Mouse (Mus musculus): Measurements from ENCODE around the gene Slc22a16.
A peak's percentile ranks its signal among the peaks of the same experiment; 100 is the strongest.
"Not testable (repeated sequence)": the region's sequence is repeated elsewhere in the genome, so short reads cannot be mapped to it uniquely, and the experiment has no call there.

Slc22a16 gene

DNA sequence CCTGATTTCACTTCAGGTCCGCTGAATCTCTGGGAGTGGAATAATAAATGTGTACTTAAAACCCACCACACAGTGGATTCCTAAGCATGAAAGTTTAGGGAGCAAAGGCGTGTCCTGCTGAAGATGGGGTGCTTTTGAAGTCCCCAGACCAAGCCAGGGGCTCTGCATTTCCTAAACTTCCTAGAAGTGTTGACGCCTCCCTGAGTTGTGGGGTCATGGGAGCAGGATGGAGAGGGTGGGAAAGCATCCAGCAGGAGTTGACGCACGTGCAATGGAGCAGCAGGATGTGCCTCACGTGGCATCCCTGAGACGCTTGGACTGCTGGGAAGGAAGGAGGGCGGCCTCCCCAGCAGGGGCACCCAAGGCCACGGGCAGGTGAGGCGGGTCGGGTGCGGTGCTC lies at the start of gene Slc22a16:
Gene Slc22a16, plus strand, starts transcription at position 301 of the 400 bp plus-strand sequence.
- DNase-seq, result no peak

DNA sequence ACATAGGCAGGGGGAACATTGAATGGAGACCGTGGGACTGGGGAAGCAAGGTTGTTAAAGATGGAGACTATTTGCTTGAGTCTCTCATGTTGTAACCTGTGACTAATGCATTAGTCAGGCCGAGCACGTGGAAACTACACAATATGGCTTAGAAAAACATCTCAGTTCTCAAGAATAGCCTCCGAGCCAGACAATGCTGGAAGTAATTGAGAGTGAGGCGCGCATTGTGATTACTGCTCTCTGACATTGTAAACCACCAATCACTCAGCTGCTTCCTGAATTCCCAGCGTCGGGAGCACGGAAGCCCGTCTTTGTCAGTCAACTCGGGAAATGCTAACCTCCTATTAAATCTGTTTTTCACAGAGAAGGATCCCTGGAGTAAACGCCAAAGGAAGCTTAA lies 48.6 kb upstream of the Slc22a16 start:
- no peak for DNase-seq

DNA sequence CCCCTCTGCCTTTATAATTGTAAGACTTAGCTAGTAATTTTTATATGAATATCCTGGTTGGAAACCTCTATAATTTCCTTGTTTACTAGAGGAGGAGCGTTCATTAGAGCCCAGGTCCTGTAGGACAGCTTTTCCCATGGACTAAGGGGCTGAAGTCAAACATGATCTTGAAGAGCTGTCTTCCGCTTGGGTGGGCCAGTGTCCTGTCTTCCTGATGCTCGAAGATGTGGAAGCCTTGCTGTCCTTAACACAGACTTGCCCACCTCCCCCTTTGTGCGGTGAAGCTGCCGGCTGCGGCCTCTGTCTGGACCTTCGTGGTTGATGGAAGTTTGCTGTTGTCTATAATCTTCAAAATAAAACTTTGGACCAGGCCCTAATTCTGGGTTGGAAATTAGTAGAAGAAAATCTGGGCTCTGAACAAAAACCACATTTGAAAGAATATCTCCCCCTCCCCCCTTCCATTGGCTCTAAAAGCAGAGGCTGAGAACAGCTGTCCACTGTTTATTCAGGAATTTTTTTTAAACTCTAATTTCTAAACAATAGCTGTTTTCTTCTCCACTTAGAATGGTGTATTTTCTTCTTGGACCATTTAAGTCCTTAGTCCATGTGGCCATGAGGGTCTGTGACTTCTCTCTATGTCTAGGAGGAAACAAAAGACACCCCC lies 46.7 kb upstream of the Slc22a16 start:
- no peak for DNase-seq

DNA sequence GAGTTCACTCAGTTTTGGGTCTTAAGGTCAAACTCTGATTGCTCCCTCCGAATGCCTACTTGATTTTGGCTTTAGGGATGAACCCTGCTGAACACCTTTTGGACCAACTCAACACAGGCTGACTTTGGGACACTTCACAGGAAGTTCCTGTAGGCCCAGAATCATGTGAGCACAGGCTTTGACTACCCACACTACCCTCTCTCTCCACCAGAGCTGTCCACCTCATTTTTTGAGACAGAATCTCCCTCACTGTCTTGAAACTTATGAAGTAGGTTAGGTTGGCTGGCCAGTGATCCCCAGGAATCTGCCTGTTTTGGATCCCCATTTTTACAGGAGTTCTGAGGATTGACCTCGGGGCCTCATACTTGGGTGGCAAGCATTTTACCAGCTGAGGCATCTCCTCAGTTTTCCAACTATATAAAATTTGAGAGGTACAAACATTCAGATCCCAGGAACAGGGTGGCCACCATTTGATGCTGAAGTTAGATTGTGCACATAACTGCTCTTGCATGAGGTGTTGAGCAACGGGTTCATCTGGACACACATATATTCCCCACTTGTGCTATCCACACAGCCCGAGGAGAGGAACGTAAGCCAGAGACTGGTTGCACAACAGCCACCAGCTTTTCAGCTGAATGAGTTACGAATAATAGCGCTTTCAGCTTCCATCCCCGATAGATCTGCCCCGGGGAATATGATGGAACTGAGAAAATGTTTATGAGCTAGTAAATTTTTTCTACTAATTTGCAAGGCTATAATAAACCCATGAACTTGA lies 45.9 kb upstream of the Slc22a16 start:
- DNase-seq, result no peak

DNA sequence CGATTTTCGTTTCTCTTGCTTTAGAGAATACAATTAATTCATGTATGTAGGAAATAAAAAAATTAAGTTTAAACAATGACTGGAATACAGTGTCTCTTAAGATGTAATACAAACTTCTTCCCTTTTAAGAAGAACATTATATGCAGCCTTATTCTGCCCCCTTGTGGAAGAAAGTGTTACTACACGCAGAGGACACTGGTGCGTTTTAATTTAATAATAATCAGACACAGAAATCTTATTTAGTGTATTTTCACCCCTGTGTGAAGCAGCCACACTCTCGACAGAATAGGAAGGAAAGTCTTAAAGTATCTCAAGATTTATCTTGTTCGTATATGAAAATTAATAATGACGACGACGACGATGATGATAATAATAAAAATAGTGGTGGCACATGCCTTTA lies 45.1 kb upstream of the Slc22a16 start:
- peak; percentile 65 to 73 for DNase-seq

DNA sequence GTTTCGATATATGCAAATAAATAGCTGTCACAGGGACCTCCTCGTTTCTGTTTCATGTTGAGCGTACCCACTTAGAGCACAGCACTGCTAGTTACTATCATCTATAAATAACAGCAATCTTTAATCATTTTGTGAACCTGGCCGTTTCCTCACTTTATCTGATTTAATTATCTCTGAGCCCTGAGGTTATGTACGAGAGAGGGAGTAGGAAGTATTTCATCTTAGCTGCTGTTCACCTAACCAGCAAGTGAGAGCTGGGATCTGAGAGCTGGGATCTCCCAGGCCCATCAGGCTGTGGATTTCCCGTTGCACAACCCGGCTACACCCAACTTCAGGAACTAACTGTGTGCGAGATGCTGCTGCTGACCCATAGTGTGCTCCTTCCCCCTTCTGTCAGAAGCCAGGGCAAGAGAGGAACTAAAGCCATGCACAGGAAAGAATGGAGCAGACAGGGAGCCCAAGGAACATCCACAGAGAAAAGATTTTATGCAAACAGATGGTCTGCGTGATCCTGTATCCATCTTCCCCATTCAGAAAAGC lies 44.5 kb upstream of the Slc22a16 start:
- DNase-seq, result no peak

DNA sequence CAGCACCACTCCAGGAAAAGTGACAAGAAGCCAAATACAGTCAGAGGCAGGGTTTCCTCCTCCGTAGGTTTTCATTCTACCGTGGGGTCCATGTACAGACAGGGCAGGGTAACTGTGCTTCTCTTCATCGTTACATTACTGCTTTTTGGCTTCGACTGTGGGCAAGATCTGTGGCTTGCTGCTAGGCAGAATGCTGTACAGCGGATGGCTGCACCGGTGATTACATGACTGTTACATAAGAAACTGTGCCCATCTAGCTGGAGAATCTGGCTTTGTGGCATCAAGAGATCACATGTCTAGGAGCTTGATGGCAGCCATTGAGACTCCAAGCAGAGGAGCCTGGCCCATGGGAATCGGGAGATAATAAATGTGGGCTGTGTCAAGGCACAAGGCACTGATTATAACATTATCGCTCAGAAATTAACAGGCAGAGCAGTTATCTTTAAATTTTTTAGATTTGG lies 43.8 kb upstream of the Slc22a16 start:
- no peak for DNase-seq

DNA sequence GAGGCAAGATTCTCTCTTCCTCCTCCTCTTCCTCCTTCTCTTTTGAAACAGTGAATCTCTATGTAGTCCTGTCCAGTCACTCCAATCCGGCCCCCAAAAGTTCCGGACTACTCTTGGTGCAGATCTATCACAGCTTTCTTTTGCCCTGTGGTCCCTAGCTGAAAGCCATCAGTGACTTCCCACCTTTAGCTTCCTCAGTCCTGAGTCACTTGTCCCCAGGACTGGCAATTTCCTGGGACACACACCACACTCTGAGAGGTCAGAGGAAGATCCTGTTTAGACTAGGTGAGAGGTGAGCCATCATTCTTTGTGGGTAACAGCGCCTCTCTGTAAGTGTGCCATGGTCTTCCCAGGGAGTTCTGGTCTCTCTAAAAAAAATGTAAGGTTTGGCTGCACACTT lies 43.1 kb upstream of the Slc22a16 start:
- DNase-seq, result no peak

DNA sequence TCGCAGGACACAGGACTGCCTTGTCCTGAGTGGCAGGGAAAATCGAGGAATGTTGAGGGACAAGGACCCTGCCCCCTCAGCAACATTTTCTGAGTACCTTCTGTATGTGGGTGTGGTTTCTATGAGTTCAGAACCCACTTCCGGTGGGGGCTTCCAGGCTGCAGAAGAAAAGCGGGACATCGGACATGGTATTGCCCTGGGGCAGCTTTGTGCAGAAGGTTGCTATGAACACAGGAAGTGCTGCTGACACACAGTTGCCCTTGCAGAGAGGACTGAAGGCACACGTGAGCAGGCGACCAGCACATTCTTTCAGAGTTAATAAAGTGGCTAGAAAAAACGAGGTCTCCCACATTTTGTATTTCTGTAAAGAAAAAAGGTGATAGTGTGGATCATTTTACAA lies 42.6 kb upstream of the Slc22a16 start:
- no peak for DNase-seq

DNA sequence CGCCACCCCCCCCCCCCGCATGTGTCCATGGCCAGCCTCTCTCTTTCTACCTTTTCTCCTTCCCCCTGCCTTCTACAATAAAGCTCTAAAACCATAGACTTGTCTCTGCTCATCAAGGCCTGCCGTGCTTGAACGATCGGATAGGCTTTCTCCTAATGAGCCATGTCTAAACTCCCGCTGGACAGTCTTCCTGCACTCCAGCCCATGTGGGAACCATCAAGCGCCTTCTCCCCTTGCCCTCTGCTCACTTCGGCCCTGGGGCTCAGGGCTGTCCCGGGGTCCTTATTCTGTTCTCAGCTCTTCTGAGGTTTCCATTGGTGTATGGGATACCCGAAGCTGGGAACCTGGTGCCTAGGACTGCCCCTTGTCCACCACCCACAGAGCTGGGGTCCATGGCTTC lies 41.5 kb upstream of the Slc22a16 start:
- DNase-seq, result no peak

DNA sequence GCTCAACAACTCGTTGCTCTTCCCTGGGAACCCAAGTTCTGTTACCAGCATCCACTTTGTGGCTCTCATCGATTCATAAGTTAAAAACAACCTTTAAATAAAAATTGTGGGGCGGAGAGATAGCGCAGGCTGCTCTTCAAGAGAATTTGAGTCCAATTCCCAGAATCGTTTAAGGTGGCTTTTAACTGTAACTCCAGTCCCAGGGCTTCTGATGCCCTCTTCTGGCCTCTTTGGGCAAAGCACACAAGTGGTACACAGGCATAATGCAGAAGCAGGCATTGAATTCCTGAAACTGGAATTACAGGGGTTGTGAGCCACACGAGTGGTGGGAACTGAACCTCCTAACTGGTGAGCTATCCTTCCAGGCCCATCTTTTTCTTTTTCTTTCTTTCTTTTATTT lies 40.5 kb upstream of the Slc22a16 start:
- DNase-seq, result peak; percentile 62 to 84

DNA sequence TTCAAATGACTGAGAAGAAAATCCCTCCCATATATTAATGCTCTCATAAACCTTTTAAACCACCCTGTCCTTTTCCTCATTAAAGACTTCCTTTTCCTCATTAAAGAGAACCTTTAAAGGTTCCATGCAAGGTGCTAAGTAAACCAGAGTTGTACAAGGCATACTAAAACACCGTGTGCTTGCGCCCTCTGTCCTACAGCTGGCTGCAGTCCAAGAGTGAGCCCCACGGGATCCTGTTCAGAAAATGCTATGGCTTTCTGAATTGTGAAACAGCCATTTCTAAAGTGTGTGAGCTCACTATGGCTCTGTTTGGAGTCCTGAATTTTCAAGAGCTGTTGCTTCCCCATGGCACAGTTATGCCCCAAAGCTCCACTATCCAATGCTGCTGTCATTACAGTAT lies 39.5 kb upstream of the Slc22a16 start:
- DNase-seq, result no peak

DNA sequence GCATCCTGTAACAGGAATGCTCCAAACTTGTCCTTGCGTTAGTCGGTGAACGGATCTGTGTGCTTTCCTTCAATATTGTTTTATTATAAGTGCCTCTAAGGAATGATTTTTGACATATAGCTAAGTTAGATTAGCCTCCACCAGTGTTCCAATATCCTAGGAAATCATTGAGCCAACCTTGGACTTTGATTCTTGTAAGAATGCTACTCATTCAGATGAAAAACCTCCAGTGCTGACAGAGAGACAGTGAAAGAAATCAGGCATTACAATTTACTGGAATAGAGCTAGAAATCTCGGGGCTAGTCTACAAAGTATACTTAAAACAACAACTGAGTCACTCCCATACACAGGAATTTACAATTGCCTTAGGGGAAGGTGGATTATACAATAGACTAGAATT lies 37.5 kb upstream of the Slc22a16 start:
- peak in 1 of 2 experiments; percentile 31 for DNase-seq

DNA sequence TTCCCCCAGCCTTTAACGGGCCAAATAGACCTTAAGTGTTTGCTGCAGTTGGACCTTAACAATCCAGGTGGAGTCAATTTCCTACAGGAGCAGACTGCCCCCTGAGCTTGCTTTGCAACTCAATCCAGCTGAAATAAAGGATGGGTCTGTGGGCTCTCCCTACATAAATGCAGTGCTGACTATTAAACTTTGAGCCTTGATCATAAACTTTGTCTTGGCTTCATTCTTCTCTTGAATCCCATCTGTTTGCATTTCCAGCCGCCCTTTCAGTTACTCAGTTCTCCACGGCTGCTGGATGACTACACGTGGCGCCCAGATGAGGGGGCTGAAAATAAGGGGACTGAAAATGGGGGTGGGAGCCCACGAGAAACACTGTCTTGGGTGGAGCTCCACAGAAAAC lies 28.8 kb upstream of the Slc22a16 start:
- no peak for DNase-seq

DNA sequence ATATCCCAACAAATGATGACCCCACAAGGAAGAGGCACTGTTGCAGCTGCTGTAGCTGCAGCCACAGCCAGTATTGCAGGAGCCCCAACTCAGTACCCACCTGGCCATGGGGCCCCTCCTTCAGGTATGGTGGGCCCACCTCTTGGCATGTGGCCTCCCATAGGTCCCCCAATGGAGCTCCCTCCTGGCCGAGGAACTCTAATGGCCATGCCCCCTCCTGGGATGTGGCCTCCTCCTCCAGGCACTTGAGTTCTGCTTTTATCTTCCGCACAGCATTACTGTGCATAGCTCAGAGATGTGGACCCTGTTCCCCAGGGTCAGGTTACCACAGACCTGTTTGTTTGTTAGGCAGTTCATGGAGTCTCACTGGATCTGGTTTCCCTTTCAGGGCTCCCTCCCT lies 20.8 kb upstream of the Slc22a16 start:
- no peak for DNase-seq

DNA sequence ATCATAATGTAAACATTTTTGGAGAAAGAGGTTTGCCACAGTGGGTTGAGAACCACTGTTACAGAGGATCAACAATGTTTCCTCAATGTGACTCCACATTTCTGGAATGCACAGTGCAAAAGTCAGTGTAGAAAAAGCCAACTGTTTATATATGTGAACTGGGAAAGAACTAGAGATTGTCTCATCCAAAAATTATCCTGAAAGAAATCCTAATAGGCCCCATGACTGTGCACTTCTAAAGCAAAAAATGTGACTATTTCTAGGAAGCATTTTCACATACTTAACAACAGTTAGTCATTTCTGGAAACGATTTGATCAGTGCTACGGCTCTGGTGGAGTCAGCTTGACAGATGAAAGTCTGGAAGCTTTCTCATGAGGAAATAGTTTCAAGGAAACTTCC lies 18.3 kb upstream of the Slc22a16 start:
- no peak for DNase-seq

DNA sequence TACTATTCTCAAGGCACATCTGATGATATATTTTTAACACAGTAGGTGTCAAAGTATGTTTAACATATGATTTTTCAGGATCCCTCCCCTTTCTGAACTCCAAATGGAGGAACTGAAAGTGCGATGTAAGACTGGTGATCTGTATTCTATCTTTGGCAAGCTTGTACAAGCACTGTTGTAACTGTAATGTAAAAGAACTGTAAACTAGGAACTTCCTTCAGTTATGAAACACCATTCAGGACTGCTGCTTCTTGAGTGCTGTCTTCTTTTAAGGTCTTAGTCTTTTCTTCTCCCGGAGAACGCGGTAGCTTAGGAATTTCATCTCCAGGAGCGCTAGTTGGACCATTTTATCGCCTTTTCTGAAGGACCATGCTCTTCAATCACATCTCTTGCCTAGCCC lies 4.4 kb upstream of the Slc22a16 start:
- not testable (repeated sequence) for DNase-seq

DNA sequence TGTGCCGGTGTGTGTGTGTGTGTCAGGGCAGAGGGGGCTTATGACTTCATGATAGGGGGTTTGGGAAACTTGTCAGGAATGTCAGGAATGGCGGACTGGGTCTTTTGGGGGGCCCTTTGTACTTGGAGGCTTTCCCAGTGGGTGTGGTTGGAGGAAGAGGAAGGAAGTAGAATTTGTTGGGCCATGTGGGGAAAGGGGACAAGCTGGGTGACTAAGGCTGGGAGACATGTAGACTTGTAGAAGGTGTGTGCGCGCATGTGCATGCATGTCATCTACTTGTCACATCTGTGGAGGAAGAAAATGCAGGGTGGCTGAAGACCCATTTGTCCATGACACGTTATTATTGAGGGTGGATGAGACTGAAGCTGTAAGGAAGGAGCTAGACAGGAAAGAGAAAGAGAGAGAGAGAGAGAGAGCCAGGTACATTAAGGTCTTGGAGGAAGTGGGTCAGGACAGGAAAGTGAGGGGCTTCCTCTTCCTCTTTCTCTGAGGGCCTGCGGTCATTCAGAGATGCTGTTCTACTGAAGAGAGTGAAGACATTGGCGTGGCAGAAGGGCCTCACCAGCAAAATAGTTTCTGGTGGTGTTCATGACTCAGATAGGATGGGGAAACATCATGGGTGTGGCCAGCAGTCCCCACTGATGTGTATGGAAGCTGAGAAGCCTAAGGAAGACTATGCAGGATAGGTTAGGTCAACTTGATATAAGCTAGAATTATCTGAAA lies 5.9 kb downstream of the Slc22a16 start:
- no peak for DNase-seq

DNA sequence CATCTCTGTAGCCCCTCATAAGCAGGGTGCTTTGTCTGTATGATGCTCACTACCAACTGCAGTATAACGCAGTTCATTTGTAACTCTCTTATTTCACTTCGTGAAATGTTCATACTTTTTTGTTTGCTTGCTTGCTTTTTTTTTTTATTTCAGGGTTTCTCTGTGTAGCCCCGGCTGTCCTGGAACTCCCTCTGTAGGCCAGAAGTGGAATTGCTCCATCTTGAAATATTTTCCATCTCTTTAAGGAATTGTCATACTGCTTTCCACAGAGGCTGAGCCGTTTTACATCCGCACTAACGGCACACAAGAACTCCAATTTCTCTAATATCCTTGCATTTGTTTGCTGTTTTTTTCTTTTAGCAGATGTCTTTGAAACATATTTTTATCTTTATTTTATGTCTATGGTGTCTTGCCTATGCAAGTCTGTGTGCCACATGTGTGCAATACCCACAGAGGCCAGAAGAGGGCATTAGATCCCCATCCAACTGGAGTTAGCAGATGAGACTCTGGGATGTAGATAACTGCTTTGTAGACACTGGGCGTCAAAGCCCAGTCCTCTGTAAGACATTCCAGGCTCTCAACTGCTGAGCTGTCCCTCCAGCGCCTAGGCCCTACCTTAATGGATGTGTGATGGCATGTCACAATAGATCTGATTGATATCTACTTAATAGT lies 13.6 kb downstream of the Slc22a16 start:
- peak; percentile 26 to 67 for DNase-seq

DNA sequence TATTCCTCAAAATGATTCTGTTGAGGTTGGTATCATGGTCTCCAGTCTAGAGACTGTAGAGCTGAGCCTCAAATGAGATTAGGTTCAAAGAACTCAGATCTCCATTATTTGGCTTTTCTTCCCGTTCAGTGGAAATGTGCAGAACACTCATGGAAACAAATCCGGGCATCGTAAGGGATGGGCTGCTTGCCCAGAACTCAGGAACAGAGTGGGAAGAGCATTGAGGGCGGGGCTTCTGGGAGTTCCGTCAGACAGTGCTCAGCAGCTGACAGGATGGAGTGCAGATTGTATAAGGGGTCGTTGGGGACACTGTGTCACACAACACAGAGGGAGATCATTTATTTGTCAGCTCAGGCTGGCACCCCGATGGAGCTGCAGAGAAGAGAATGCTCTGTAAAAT lies 22.1 kb downstream of the Slc22a16 start:
- no peak for DNase-seq

DNA sequence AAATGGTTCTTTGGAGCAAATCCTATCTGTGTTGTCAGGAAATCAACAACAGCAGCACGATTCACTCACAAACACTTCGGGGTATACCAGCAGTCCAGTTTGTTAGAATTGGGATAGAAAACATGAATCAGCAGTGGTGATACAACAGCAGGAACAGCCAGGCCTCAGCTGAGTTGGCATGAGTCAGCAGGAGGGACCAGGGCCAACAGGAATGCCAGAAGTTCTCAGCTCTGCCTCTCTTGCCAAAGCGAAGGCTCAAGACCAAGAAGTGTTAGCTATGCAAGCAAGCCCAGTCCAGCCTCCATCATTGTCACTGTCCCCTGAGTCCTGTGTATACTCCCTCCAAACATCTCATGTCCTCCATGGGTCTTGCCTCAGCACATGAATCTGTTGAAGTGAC lies 27.0 kb downstream of the Slc22a16 start:
- peak in 1 of 2 experiments; percentile 16 for DNase-seq

DNA sequence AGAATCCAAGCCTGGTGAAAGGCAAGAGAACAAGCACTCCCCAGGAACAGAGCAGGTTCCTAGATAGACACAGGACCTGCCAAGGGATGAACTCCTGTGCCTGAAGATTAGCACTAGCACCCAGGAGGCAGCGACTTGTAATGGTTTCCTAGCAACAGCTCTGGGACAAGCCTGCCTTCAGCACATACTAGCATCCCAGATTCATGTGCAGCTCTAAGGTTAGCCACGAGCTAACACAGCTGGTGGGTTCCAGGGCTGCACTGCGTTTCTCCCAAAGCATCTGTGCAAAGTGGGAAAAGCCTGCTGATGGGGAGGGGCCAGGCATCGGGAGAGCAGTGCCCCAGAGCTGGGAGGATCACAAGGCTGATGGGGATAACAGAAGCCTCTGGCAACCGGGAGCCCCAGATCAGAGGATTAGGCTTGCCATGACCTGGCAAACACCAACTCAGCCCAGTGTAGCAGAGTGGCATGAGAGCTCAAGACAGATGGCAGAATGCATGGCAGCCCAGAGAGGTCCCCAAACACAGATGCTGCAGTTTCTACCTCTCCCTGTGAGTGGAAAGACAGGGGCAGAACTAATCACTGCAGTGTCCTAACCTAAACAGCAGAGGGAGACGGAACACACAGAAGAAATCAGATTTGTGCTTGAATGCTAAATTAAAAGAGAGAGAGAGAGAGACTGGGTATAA lies 34.7 kb downstream of the Slc22a16 start:
- DNase-seq, result peak; percentile 8 to 22
